Comparison of ENCODE assay signal across 8 mouse cellular contexts in the genomic region with DNA sequence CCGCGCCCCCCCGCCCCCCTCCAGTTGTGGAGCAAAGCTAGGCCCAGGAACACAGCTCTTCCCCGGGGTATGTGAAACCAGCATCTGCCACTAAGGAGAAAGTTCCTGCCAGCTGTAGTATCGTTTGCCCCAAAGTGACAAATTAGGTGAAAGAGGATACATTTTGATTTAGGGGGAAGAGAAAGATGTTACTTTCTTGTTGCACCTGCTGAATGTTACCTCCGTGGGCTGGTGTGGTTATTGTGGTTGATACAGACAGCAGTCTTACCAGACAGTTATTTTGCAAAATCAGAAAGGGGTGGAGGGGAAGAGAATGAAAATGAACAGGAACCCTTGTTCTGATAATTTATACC. TPM values are rescaled to one million over a fixed set of nuclear protein-coding genes. Genes with fewer than 3 reads are reported as not detected.
DNase-seq lines count a peak whose midpoint lies in the region; ATAC-seq and TF ChIP-seq lines count a peak whose summit lies in the region.

No protein-coding gene starts in this region.

- no peak for ATAC-seq in liver, embryonic 15.5 days (ENCODE audit: insufficient read depth)

- no peaks in the 10 kb centered on the region for H3K27me3 ChIP-seq in thymus, adult 2 months (ENCODE audit: control insufficient read depth, insufficient read depth, low read length)
- H3K27me3 ChIP-seq in liver, embryonic 15.5 days = peaks cover 15% of the 10 kb centered on the region; the same call in 1 of the 2 replicates

- TF ChIP-seq POLR2A in thymus, adult 2 months (IDR thresholded peaks at IDR 0.05; ENCODE audit: control insufficient read depth, extremely low read depth, insufficient read depth, low read length, poor library complexity) = no peak

- TF ChIP-seq CTCF in thymus, adult 2 months (IDR thresholded peaks at IDR 0.05; ENCODE audit: borderline replicate concordance, control insufficient read depth, extremely low read depth, insufficient read depth, low read length, poor library complexity) = no peak

- H3K4me2 ChIP-seq in liver, embryonic 15.5 days = peak overlapping the region; percentile 80

- 2% methylated on average over 6 of the region's 6 CpGs for WGBS in thymus, adult 2 months
- 2% methylated on average over 6 of the region's 6 CpGs for WGBS in liver, embryonic 15.5 days (ENCODE audit: insufficient replicate concordance)

- H3K4me1 ChIP-seq in thymus, adult 2 months (replicated peaks; ENCODE audit: control insufficient read depth, insufficient read depth, low read length) = peaks cover 7% of the 10 kb centered on the region
- H3K4me1 ChIP-seq in liver, embryonic 15.5 days (replicated peaks) = peaks cover 14% of the 10 kb centered on the region

- H3K9me3 ChIP-seq in liver, embryonic 15.5 days (replicated peaks) = no peaks in the 10 kb centered on the region

- peak overlapping the region; percentile 40; the same call in 1 of the 2 replicates for H3K9ac ChIP-seq in liver, embryonic 15.5 days

- H3K36me3 ChIP-seq in thymus, adult 2 months (ENCODE audit: control insufficient read depth, insufficient read depth, low read length) = no peaks in the 10 kb centered on the region
- H3K36me3 ChIP-seq in liver, embryonic 15.5 days (replicated peaks) = no peaks in the 10 kb centered on the region

- H3K27ac ChIP-seq in thymus, adult 2 months (ENCODE audit: control insufficient read depth, insufficient read depth, low read length) = no peak overlapping the region
- H3K27ac ChIP-seq in liver, embryonic 15.5 days (replicated peaks) = no peak overlapping the region

- DNase-seq in cerebellum, adult 9-10 months = peak; percentile 12
- DNase-seq in cerebellum, adult 11 months = no peak
- DNase-seq in thymus, adult 2 months = peak; percentile 18
- DNase-seq in thymus, adult 18-20 months = no peak
- peak; percentile 46 for DNase-seq in thymus, postnatal 0 days (ENCODE audit: low spot score)
- DNase-seq in spleen, adult 12 weeks (ENCODE audit: low spot score) = no peak
- DNase-seq in adrenal gland, postnatal 25 days = no peak

- peak overlapping the region; percentile 62 for H3K4me3 ChIP-seq in thymus, adult 2 months (ENCODE audit: control insufficient read depth, insufficient read depth, low read length)
- H3K4me3 ChIP-seq in liver, embryonic 15.5 days (replicated peaks) = peak overlapping the region; percentile 58

RNA-seq across cellular contexts. Expression of a gene that starts 0.6 kb away (rescaled TPM):
- 0.70 and 1.2 TPM in 2 replicates for polyA plus RNA-seq in thymus, adult 2 months (2012; rRNA removed)
- 2.7 and 3.0 TPM in 2 replicates for polyA plus RNA-seq in liver, embryonic 15.5 days (2015; fragmentation: Nextera tagmentation; extraction: Ambion mirVana)
- 5.0 and 5.2 TPM in 2 replicates for polyA plus RNA-seq in thymus, postnatal 0 days (2015; fragmentation: Nextera tagmentation; extraction: Ambion mirVana)
- total RNA-seq in adrenal gland, postnatal 25 days (2021) = 16.7 and 21.8 TPM in 2 replicates

Comparison
In these comparisons a context has a peak if more than half of its experiments do, and no peak if none do; other contexts are left out.
1. DNase-seq: peak in cerebellum, adult 9-10 months (single experiment), thymus, adult 2 months (single experiment) and thymus, postnatal 0 days (single experiment); none in cerebellum, adult 11 months (single experiment), thymus, adult 18-20 months (0 of 2), spleen, adult 12 weeks (single experiment) and adrenal gland, postnatal 25 days (single experiment).